Mouse (Mus musculus): ENCODE measurements around the gene 1700003F12Rik. TPM values are rescaled to one million over a fixed set of nuclear protein-coding genes. Genes with fewer than 3 reads are reported as not detected.

The 1700003F12Rik gene
- polyA plus RNA-seq, 1 experiment, result 3.3 TPM

DNA sequence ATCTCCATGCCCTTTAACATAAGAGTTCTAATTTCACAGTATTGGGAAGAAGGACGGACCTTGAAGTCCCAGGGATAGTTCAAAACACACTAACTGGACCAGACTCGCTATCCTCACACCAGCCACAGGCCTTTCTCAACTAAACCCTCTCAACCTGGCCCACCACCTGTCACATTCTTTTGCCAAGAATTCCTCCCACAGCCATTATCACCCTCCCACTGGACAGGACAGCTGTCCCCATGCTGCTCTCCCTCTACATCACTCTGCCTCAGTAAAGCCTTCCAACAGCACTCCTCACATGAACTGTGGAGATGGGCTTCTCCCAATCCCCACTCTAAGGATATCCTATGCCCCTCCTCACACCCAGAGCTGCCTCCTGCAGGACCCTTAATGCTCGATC, 18.7 kb downstream of the 1700003F12Rik start:
- TF ChIP-seq CTCF (IDR thresholded peaks at IDR 0.05; ENCODE audit: borderline replicate concordance, control insufficient read depth, extremely low read depth, insufficient read depth, low read length, poor library complexity) (no peak), POLR2A (IDR thresholded peaks at IDR 0.05; ENCODE audit: control insufficient read depth, extremely low read depth, insufficient read depth, low read length, poor library complexity) (no peak)
- no peaks in the 10 kb centered on the region for H3K36me3 ChIP-seq (ENCODE audit: control insufficient read depth, insufficient read depth, low read length)
- no peak overlapping the region for H3K27ac ChIP-seq (ENCODE audit: control insufficient read depth, insufficient read depth, low read length)
- 96% methylated on average over 3 of the region's 3 CpGs for WGBS
- no peak overlapping the region for H3K4me3 ChIP-seq (ENCODE audit: control insufficient read depth, insufficient read depth, low read length)
- no peak for DNase-seq
- peaks cover 18% of the 10 kb centered on the region for H3K4me1 ChIP-seq (replicated peaks; ENCODE audit: control insufficient read depth, insufficient read depth, low read length)
- H3K27me3 ChIP-seq (ENCODE audit: control insufficient read depth, insufficient read depth, low read length), result no peaks in the 10 kb centered on the region

DNA sequence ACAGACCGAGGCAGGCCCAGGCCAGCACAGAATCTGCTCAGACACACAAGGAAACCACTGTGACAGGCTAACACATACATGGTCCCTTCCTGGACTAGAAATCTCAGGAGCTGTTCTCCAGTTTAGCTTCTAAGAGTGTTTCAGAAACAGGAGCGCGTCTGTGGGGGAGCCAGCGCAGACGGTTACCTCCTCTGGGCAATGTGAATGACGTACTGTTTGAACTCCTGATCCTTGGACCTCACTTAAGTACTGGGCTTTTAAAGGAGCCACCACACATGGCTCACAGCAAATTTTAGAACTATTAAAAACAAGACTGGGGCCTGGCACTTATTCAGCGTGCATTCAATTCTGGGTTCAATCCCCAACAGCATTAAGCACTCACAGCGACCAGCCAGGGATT, 19.8 kb downstream of the 1700003F12Rik start:
- no peak for TF ChIP-seq POLR2A (IDR thresholded peaks at IDR 0.05; ENCODE audit: control insufficient read depth, extremely low read depth, insufficient read depth, low read length, poor library complexity)
- TF ChIP-seq CTCF (IDR thresholded peaks at IDR 0.05; ENCODE audit: borderline replicate concordance, control insufficient read depth, extremely low read depth, insufficient read depth, low read length, poor library complexity), result no peak
- Histone ChIP-seq H3K27me3 (ENCODE audit: control insufficient read depth, insufficient read depth, low read length) (no peaks in the 10 kb centered on the region), H3K27ac (ENCODE audit: control insufficient read depth, insufficient read depth, low read length) (no peak overlapping the region), H3K36me3 (ENCODE audit: control insufficient read depth, insufficient read depth, low read length) (no peaks in the 10 kb centered on the region), H3K4me3 (ENCODE audit: control insufficient read depth, insufficient read depth, low read length) (no peak overlapping the region), H3K4me1 (replicated peaks; ENCODE audit: control insufficient read depth, insufficient read depth, low read length) (peaks cover 24% of the 10 kb centered on the region)
- 90% methylated on average over 8 of the region's 8 CpGs for WGBS
- no peak for DNase-seq

DNA sequence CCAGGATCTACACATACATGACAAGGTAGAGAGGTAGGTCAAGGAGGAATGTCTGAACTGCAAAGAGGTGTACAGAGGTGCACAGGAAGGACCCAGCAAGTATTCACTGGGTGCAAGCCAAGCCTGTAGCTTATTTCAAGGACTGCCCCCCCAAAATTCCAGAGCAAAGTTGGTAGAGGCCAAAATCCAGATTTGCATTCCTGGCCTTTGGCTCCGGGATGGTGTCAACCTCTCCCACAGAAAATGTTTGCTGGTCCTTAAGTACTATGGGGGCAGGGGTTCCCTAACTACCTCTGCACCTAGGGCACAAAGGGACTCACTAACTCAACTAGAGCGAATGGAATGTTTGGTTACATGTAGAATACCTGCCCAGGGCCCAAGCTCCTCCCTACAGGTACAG, 20.9 kb downstream of the 1700003F12Rik start:
- Histone ChIP-seq H3K4me1 (replicated peaks; ENCODE audit: control insufficient read depth, insufficient read depth, low read length) (peaks cover 24% of the 10 kb centered on the region), H3K4me3 (ENCODE audit: control insufficient read depth, insufficient read depth, low read length) (no peak overlapping the region), H3K27me3 (ENCODE audit: control insufficient read depth, insufficient read depth, low read length) (no peaks in the 10 kb centered on the region), H3K36me3 (ENCODE audit: control insufficient read depth, insufficient read depth, low read length) (no peaks in the 10 kb centered on the region), H3K27ac (ENCODE audit: control insufficient read depth, insufficient read depth, low read length) (no peak overlapping the region)
- 97% methylated on average over 2 of the region's 2 CpGs for WGBS
- TF ChIP-seq CTCF (IDR thresholded peaks at IDR 0.05; ENCODE audit: borderline replicate concordance, control insufficient read depth, extremely low read depth, insufficient read depth, low read length, poor library complexity) (no peak), POLR2A (IDR thresholded peaks at IDR 0.05; ENCODE audit: control insufficient read depth, extremely low read depth, insufficient read depth, low read length, poor library complexity) (no peak)
- DNase-seq, result no peak

DNA sequence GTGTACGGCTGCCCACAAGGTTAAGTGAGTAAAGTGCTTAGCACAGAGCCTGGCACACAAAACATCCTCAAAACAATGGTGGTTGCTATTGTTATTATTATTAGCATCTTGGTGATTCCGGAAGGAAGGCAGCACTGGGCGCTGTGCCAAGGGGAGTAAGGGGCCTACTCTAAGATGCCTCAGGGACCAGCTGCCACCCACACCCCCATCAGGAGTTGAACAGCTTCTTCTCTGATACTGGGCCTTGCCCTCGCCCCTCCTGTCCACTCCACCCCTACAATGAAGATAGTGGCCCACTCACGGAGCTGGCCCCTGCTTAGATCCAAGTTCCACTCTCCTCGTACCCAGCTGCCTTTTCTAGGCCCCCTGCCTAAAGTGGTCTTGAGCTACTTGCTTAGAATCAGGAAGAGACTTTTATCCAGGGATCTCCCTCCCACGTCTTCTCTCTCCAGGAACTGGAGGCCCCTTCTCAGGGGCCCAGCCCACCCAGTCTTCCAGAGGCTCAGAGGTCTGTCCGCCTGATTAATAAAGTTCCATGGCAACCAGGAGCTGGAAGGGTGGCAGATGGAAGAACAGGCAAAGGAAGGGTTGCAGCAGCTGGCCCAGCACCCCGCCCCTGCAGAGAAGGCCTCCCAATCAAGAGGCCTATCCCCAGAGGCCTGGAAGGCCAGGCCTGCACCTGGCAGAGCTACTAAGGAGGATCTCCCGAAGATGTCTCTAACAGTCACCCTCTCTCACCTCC, 21.6 kb downstream of the 1700003F12Rik start:
- no peak for DNase-seq
- no peaks in the 10 kb centered on the region for H3K36me3 ChIP-seq (ENCODE audit: control insufficient read depth, insufficient read depth, low read length)
- no peaks in the 10 kb centered on the region for H3K27me3 ChIP-seq (ENCODE audit: control insufficient read depth, insufficient read depth, low read length)
- H3K27ac ChIP-seq (ENCODE audit: control insufficient read depth, insufficient read depth, low read length), result no peak overlapping the region
- peak overlapping the region; percentile 52 for H3K4me3 ChIP-seq (ENCODE audit: control insufficient read depth, insufficient read depth, low read length)
- H3K4me1 ChIP-seq (replicated peaks; ENCODE audit: control insufficient read depth, insufficient read depth, low read length), result peaks cover 24% of the 10 kb centered on the region
- 49% methylated on average over 10 of the region's 10 CpGs for WGBS
- TF ChIP-seq POLR2A (IDR thresholded peaks at IDR 0.05; ENCODE audit: control insufficient read depth, extremely low read depth, insufficient read depth, low read length, poor library complexity), result no peak
- TF ChIP-seq CTCF (IDR thresholded peaks at IDR 0.05; ENCODE audit: borderline replicate concordance, control insufficient read depth, extremely low read depth, insufficient read depth, low read length, poor library complexity), result no peak

GRCm38 (mm10) chr2:154569071-154569748, 22.3 kb downstream of the 1700003F12Rik start:
- Histone ChIP-seq H3K27ac (ENCODE audit: control insufficient read depth, insufficient read depth, low read length) (no peak overlapping the region), H3K27me3 (ENCODE audit: control insufficient read depth, insufficient read depth, low read length) (no peaks in the 10 kb centered on the region), H3K4me1 (replicated peaks; ENCODE audit: control insufficient read depth, insufficient read depth, low read length) (peaks cover 25% of the 10 kb centered on the region), H3K4me3 (ENCODE audit: control insufficient read depth, insufficient read depth, low read length) (peak overlapping the region; percentile 52), H3K36me3 (ENCODE audit: control insufficient read depth, insufficient read depth, low read length) (no peaks in the 10 kb centered on the region)
- under 1% methylated on average over 66 of the region's 70 CpGs for WGBS
- TF ChIP-seq CTCF (IDR thresholded peaks at IDR 0.05; ENCODE audit: borderline replicate concordance, control insufficient read depth, extremely low read depth, insufficient read depth, low read length, poor library complexity) (no peak), POLR2A (IDR thresholded peaks at IDR 0.05; ENCODE audit: control insufficient read depth, extremely low read depth, insufficient read depth, low read length, poor library complexity) (no peak)
- peak; percentile 65 for DNase-seq

GRCm38 (mm10) chr2:154569836-154570286, 23.0 kb downstream of the 1700003F12Rik start, which contains the start of gene E2f1:
TSS of gene E2f1 (minus strand) at chr2:154569892.
- no peaks in the 10 kb centered on the region for H3K36me3 ChIP-seq (ENCODE audit: control insufficient read depth, insufficient read depth, low read length)
- H3K4me1 ChIP-seq (replicated peaks; ENCODE audit: control insufficient read depth, insufficient read depth, low read length), result peaks cover 28% of the 10 kb centered on the region
- under 1% methylated on average over 44 of the region's 44 CpGs for WGBS
- no peak within 1 kb of the TSS for H3K27ac ChIP-seq (ENCODE audit: control insufficient read depth, insufficient read depth, low read length)
- H3K4me3 ChIP-seq (ENCODE audit: control insufficient read depth, insufficient read depth, low read length), result peak within 1 kb of the TSS; percentile 53
- no peaks in the 10 kb centered on the region for H3K27me3 ChIP-seq (ENCODE audit: control insufficient read depth, insufficient read depth, low read length)
- TF ChIP-seq POLR2A (IDR thresholded peaks at IDR 0.05; ENCODE audit: control insufficient read depth, extremely low read depth, insufficient read depth, low read length, poor library complexity) (0 out of 2 replicates have a peak, but pooled peaks have one; percentile 36), CTCF (IDR thresholded peaks at IDR 0.05; ENCODE audit: borderline replicate concordance, control insufficient read depth, extremely low read depth, insufficient read depth, low read length, poor library complexity) (no peak)
- DNase-seq, result peak; percentile 93
